Mouse (Mus musculus) heart, adult 18-20 months (tissue): ENCODE results near the gene Ecsit. TPM values are rescaled to one million over a fixed set of nuclear protein-coding genes. Genes with fewer than 3 reads are reported as not detected.
"Not testable (repeated sequence)": the region's sequence is repeated elsewhere in the genome, so short reads cannot be mapped to it uniquely, and the experiment has no call there.

Experiments
- DNase-seq, 2 experiments: peaks; one replicate each; pipeline ENCODE4 v3.0.0; 2021 to 2022; ENCODE audit warnings: mixed read lengths in 1 of 2
- total RNA-seq, 2 experiments: library from RNA; stranded (reverse); gene quantifications; 2 replicates each; pipeline ENCODE4 v1.2.3; 2021

Ecsit gene
- total RNA-seq, 2 experiments from 2014 or later = 105 to 108 TPM

GRCm38 (mm10) chr9:22089986-22090385 is 4.7 kb upstream of the Ecsit start:
- DNase-seq = no peak

- no peak for DNase-seq
These were observed 4.0 kb upstream of the Ecsit start for GRCm38 (mm10) chr9:22089281-22089680.

GRCm38 (mm10) chr9:22087034-22087618 is 1.9 kb upstream of the Ecsit start:
- no peak for DNase-seq

- no peak for DNase-seq
These were observed 774 bp upstream of the Ecsit start for GRCm38 (mm10) chr9:22086012-22086411.

- no peak for DNase-seq
These were observed 594 bp downstream of the Ecsit start for GRCm38 (mm10) chr9:22084667-22085021.

DNA sequence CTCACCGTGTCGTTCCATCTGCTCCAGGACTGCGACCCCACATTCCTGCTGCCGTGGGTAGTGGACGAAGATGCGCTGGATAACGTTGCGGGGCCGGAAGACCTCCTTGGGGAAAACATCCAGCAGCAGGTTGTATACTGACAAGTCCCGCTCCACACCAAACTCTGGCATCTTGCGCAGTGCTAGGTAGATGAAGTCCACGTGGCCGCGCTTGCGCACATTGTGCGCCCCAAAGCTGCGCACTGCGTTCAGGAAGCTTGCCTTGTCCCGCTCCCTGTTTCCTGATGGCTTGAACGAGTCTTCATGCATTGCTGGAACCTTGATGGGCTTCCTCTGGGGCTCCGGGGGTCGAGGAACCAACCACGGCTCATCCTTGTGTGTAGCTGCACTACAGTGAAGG is 9.0 kb downstream of the Ecsit start:
- DNase-seq = no peak

DNA sequence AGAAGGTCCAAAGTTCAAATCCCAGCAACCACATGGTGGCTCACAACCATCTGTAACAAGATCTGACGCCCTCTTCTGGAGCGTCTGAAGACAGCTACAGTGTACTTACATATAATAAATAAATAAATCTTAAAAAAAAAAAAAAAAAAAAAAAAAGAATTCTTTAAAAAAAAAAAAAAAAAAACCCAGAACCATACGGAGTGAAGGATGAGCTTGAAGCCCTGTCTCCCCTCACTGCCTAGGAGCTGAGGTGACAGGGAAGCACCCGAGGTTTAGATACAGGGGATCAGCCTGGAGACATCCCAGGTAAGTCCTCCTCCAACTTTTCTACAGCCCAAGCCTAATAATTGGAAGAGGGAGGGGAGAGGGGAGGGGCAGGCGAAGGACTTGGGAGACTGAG is 9.5 kb downstream of the Ecsit start:
- DNase-seq = not testable (repeated sequence)

DNA sequence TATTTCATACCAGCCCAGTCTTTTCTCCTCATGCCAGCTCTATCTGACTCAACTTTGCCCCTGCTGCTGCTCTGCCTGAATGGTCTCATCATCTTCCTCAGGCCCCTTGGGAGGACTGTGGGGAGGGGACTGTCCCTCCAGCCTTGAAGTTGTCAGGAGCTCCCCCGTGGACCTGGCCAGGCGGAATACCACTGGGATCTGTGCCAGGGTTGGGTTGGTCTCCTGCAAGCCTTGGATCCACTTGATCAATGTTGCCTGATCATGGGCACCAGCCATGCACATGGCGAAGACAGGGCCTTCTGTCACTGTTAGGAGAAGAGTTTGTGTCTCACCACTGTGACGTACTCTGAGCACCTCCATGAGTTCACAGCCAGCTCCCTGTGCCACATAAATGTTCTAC is 13.0 kb downstream of the Ecsit start:
- no peak for DNase-seq

DNA sequence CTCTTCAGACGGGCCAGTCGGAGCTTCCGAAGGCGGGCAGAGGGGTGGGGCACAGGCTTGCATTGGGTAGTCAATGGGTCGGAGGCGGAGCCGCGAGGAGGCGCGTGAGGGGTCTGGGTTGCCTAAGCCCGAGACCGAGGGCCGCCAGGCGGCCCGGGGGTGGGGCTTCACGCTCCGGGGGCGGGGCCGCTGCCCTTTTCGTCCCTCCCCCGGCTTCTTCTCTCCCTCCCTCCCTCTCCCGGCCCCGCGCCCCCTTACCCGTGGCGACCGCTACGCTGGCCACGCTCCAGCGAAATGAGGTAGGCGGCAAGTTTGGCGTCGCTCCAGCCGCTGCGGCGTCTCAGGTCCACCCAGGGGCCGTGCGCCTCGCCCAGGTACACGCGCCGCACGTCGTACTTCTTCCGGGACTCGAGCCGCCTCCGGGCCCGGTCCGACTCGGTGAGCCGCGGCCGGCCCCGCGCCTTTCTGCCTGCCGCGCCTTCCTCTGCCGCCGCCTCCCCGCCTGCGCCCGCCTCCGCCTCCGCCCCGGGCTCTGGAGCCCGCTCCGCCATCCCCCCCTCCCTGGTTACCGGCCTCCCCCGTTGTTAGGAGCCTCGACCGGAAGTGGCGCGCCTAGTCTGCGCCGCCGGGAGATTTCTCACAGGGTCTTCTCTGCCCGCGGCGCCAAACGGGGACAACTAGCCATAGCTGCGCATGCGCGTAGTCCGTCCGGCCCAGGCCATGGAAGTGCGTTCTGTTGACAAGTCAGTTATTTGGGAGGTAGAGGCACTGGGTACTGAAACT is 14.3 kb downstream of the Ecsit start, which contains the start of the genes Gm49318 and Zfp653:
TSS of gene Gm49318 (minus strand) at position 469 of the 783 bp plus-strand sequence.
TSS of gene Zfp653 (minus strand) at position 586 of the 783 bp plus-strand sequence.
- peak; percentile 97 for DNase-seq

GRCm38 (mm10) chr9:22069881-22070553 is 15.2 kb downstream of the Ecsit start:
- DNase-seq = no peak

DNA sequence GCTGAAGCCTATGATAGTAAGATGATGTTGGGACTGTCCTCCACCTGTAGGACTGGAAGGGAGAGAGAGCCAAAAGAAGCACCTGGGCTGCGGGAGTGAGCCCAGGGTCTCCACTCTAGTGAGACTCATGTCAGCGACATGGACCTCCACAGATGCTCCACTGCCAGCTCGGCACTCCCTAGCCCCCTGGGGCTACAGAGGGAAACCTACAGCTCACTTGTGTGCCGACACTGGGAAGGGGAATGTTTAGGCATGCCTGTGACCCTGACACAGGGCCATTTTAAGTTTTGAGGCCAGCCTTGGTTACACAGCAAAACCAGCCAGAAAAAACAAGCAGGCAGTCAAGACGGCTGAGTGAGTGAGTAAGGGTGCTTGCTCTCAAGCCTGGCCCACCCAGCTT is 18.0 kb downstream of the Ecsit start:
- DNase-seq = no peak

- peak; percentile 33 to 76 for DNase-seq
These were observed 18.8 kb downstream of the Ecsit start for GRCm38 (mm10) chr9:22066433-22066832.

GRCm38 (mm10) chr9:22065642-22066041 is 19.6 kb downstream of the Ecsit start:
- DNase-seq = no peak

GRCm38 (mm10) chr9:22064341-22064740 is 20.9 kb downstream of the Ecsit start:
- no peak for DNase-seq

DNA sequence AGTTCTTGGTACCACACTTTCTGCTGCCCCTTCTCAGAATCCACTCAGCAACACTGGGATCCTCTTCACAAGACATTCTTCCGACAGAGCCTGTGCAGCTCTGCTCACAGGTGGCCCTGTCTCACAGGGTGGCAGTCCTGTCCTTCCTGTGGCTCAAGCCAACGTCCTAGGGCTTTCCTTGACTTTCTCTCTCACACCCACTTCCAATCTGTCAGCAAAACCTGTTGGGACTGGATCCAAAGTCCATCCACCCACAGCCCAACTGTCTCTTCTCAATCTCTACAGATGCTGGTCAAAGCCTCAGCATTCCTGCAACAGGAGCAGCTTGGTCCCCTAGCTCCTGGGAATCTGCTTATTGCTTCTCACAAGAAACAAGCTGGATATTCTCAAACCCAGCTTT is 23.9 kb downstream of the Ecsit start:
- DNase-seq = no peak

- DNase-seq = peak; percentile 72 to 80
These were observed 27.2 kb downstream of the Ecsit start for GRCm38 (mm10) chr9:22058011-22058424.

DNA sequence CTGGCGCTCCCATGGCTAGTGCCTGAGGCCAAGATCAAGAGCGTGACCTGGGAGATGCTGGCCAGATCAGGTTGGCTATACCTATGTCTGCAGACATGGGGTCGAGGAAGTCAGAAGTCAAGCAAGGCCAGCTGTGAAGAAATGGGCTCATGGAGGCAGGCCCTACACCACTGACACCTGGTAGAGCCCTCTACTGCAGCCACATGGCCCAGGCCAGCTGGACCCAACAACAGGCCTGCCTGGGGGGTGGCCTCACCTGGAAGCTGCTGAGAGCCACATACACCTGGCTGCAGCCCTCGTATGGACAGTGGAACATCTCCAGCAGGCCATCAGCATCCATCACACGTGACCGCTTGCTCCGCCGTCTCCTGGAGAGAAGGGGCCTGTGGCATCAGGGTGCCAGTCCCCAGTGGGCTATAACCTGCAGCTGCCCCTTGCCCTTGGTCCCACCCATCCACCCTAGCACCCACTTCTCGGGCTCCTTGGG is 28.2 kb downstream of the Ecsit start:
- DNase-seq = no peak

DNA sequence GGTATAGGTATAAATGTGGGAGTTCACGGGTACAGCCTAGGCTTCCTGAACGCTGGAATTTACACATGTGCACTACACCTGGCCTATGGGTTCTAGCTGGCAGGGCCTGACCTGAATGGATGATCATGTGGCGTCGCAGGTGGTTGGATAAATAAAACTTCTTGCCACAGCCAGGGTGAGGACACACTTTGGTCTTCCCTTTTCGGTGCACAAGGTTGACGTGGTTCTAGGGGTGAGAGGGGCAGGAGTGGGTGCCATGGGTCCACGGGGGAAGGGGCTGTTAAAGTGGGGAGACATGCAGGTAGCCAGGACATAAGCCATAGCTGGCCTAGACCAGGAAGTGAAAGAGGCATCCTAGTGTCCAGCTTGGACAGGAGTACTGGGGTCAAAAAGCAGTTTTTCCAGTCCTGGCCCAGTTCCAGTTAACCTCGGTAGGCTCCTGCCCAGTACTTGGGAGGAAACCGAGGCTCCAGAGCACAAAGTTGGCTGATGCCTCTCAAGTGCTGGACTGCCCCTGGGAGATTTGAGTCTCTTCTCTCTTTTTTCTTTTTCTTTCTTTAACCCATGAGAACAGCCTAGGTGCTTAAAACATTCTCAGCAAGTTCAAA is 28.8 kb downstream of the Ecsit start:
- DNase-seq = no peak

DNA sequence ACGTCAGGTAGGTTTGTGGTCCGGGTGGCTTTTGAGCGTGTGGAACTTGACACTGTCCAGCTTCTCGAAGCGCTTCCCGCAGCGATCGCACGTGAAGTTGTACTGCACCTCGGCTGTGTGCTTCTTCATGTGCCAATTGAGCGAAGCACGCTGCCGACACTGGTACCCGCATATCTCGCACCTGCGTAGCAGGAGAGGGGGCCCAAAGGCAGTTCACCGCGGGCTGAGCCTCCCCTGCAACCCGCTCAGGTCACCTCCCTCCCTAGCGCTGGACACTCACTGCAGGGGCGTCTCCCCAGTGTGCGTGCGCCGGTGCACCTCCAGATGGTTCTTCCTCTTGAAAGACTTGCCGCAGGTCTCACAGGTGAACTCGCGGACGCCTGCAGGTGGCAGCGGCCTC is 29.5 kb downstream of the Ecsit start:
- no peak for DNase-seq

DNA sequence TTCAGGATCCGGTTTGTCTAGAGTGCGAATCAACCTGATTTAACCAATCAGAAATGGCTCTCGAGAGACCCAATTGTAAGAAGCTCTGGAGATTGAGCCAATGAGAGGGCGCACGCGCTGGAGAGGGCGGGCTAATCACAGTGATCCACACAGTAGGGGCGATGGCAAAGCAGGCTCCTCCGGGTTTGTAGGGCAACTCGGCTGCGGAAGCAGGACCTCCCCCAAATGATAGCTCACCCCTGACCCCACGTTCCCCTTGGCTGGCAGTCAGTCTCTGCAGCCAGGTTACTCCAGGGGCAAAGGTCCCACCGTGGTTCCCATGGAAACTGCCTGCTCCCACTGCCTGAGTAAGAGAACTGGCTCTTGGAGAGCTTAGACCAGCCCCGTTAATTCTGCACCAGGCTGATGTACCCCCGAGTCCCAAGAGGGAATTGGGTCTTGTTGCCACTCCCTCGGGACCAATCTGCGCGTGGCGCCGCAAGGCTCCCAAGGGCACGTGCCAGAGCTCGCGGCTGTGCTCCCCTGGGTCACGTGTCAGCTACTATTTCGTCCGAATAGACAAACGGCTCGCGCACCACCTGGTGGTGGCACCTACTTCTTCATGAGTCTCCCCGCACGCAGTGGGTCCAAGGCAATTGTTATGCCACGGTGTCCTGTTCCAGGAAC is 30.7 kb downstream of the Ecsit start:
- peak; percentile 54 to 58 for DNase-seq

GRCm38 (mm10) chr9:22053657-22054056 is 31.6 kb downstream of the Ecsit start:
- no peak for DNase-seq

DNA sequence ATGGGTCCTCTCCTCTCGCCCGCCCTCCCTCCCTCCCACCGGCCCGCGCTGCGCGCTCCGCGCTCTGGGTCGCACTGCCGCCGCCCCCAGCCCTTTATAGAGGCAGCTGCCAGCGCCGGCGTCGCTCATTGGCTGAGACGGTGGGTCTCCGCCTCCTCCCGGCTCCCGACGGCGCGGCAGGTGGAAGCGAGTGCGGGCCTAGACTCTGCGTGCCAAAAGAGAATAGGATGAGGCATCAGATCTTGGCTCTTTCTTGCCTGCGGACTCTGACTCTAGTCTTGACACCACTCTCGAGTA is 33.3 kb downstream of the Ecsit start, which contains the start of gene Elavl3:
TSS of gene Elavl3 (minus strand) at position 66 of the 297 bp plus-strand sequence.
- DNase-seq = no peak
